Mouse (Mus musculus) heart, adult 2 months (tissue): ENCODE data around the gene Epb41l4b.
A peak's percentile ranks its signal among the peaks of the same experiment; 100 is the strongest.

Experiments
- CTCF ChIP-seq: fragments of 200-600 bp; IDR thresholded peaks from 2 replicates; pipeline ENCODE4 v1.8.1; 2022; ENCODE audit warnings: antibody characterized with exemption, mild to moderate bottlenecking, moderate library complexity
- EP300 ChIP-seq: fragments of 200-500 bp; IDR thresholded peaks from 2 replicates; pipeline ENCODE4 v1.6.1; 2011; ENCODE audit warnings: low read depth, low read length, control low read depth; ENCODE audit not compliant: insufficient read depth

- TF ChIP-seq EP300 (0 out of 2 replicates have a peak, but pooled peaks have one; percentile 27), CTCF (no peak)
Measured at GRCm38 (mm10) chr4:57139433-57139832, 3.8 kb downstream of the Epb41l4b start.
